Mouse (Mus musculus) ES-E14 (cell line): ENCODE data around the gene Cd302. TPM values are rescaled to one million over a fixed set of nuclear protein-coding genes. Genes with fewer than 3 reads are reported as not detected.

ENCODE experiments used
- DNase-seq: peaks from one replicate; pipeline ENCODE4 v3.0.0-alpha.2; 2013; ENCODE audit warnings: low read depth, low spot score
- H3K27ac ChIP-seq: 2 replicates; pipeline ENCODE4 v1.5.1; 2012; ENCODE audit warnings: low read depth, mild to moderate bottlenecking, low read length, moderate library complexity, mixed read lengths; ENCODE audit not compliant: poor library complexity, insufficient read depth, severe bottlenecking
- H3K36me3 ChIP-seq: 2 replicates; pipeline ENCODE4 v1.6.1; 2012; ENCODE audit warnings: mild to moderate bottlenecking, low read length, moderate library complexity, mixed read lengths; ENCODE audit not compliant: control insufficient read depth, poor library complexity, insufficient read depth, severe bottlenecking
- H3K4me1 ChIP-seq, 2 experiments: fragments of 150-350 bp in 1 of 2; sonication (generic) in 1 of 2; 2 replicates each; pipeline ENCODE4 v1.6.1; 2012; ENCODE audit warnings: low read length in 2 of 2, mild to moderate bottlenecking in 1 of 2, mixed read lengths in 1 of 2; ENCODE audit not compliant: control insufficient read depth in 2 of 2, insufficient read depth in 2 of 2, poor library complexity in 1 of 2
- H3K4me3 ChIP-seq, 2 experiments: fragments of 150-350 bp in 1 of 2; sonication (generic) in 1 of 2; 2 replicates each; pipeline ENCODE4 v1.5.1; 2012; ENCODE audit warnings: low read length in 2 of 2, low read depth in 1 of 2, mild to moderate bottlenecking in 1 of 2, mixed read lengths in 1 of 2; ENCODE audit not compliant: insufficient read depth in 1 of 2, poor library complexity in 1 of 2, severe bottlenecking in 1 of 2
- H3K9ac ChIP-seq: 2 replicates; pipeline ENCODE4 v1.6.1; 2012; ENCODE audit warnings: low read depth, mild to moderate bottlenecking, low read length, mixed read lengths; ENCODE audit not compliant: poor library complexity, insufficient read depth, severe bottlenecking
- H3K9me3 ChIP-seq: fragments of 150-350 bp; sonication (generic); 2 replicates; pipeline ENCODE4 v1.6.1; 2012; ENCODE audit warnings: low read depth, mild to moderate bottlenecking, low read length; ENCODE audit not compliant: control insufficient read depth, insufficient read depth
- CHD2 ChIP-seq: IDR thresholded peaks from 2 replicates; pipeline ENCODE4 v1.6.1; 2014; ENCODE audit warnings: mild to moderate bottlenecking, low read depth, low read length, inconsistent platforms
- HCFC1 ChIP-seq: IDR thresholded peaks from 2 replicates; pipeline ENCODE4 v1.6.1; 2012; ENCODE audit warnings: low read length, inconsistent platforms, borderline replicate concordance; ENCODE audit not compliant: insufficient read depth
- MAFK ChIP-seq: IDR thresholded peaks from 2 replicates; pipeline ENCODE4 v1.6.1; 2014; ENCODE audit warnings: mild to moderate bottlenecking, low read depth, low read length, inconsistent platforms; ENCODE audit not compliant: insufficient read depth
- ZC3H11A ChIP-seq: IDR thresholded peaks from 2 replicates; pipeline ENCODE4 v1.6.1; 2012; ENCODE audit warnings: low read depth, mild to moderate bottlenecking, inconsistent platforms, low read length, borderline replicate concordance
- ZNF384 ChIP-seq: IDR thresholded peaks from 2 replicates; pipeline ENCODE4 v1.6.1; 2012; ENCODE audit warnings: low read depth, low read length, inconsistent platforms
- in situ Hi-C, 2 experiments: fragments of 600-800 bp; cut with MboI; formaldehyde crosslinking; loops; one replicate each; pipeline ENCODE4 v1.15.1; 2025; ENCODE audit warnings: low sequenced_read_pairs in 2 of 2, inconsistent platforms in 1 of 2; ENCODE audit not compliant: unreplicated experiment in 2 of 2
- total RNA-seq: library from RNA; depleted of rRNA; stranded (reverse); fragments of 300-350 nt; gene quantifications from 2 replicates; pipeline ENCODE4 v1.2.3, GENCODE M21; 2012

Cd302 gene
- total RNA-seq, 1 experiment = 2.5 TPM

DNA sequence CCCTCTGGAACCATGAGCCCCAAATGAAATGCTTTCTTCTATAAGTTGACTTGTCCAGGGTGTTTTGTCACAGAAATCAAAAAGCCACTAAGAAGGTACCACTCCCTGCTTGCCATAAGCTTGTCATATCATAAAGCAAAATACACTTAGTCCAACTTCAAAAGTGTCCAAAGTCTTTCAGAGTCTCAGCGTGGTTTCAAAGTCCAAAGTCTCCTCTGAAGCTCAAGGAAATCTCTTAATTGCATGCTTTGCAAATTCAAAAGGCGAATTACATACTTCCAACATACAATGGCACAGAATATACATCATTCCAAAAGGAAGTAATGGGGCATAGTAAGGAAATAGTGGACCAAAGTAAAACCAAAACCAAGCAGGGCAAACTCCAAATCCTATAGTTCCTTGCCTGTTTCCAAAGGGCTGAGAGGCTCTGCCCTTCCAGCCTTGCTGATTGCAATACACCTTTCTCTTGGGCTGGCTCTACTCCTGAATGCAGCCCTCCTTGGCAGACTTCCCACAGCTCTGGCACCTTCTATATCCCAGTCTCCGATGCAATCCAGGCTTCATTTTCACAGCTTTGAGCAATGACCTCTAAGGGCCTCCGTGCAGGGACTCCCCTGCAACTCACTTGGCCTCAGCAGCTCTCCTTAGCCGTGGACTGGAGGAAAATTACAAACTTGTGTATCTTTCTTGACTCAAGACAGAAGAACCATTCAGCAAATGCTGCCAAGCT is 23.5 kb downstream of the Cd302 start:
- no peak for DNase-seq
- no peak overlapping the region for H3K4me3 ChIP-seq
- TF ChIP-seq HCFC1 = no peak
- no peak for TF ChIP-seq ZC3H11A
- no peak for TF ChIP-seq CHD2
- TF ChIP-seq ZNF384 = no peak
- TF ChIP-seq MAFK = no peak
- H3K27ac ChIP-seq = no peak overlapping the region
- H3K4me1 ChIP-seq = no peaks in the 10 kb centered on the region
- H3K9me3 ChIP-seq = no peaks in the 10 kb centered on the region
- no peaks in the 10 kb centered on the region for H3K36me3 ChIP-seq
- H3K9ac ChIP-seq = no peak overlapping the region
- in situ Hi-C loops = no loop called here

DNA sequence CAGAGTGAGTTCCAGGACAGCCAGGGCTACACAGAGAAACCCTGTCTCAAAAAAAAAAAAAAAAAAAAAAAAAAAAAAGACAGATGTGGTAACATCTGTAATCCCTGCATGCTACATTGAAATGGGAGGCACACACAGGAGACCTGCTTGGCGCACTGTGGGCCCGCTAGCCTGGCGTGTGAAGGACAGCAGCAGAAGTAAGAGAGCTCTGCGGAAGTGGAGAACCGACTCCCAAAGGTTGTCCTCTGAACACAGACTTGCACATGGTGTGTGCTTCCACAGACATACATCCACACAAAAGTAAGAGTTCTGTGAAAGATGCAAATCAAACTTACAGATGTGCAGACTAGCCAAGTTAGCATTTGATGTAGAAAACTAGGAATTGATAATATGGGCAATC is 25.1 kb downstream of the Cd302 start:
- no peaks in the 10 kb centered on the region for H3K9me3 ChIP-seq
- TF ChIP-seq CHD2 (no peak), MAFK (no peak), ZC3H11A (no peak), ZNF384 (no peak), HCFC1 (no peak)

DNA sequence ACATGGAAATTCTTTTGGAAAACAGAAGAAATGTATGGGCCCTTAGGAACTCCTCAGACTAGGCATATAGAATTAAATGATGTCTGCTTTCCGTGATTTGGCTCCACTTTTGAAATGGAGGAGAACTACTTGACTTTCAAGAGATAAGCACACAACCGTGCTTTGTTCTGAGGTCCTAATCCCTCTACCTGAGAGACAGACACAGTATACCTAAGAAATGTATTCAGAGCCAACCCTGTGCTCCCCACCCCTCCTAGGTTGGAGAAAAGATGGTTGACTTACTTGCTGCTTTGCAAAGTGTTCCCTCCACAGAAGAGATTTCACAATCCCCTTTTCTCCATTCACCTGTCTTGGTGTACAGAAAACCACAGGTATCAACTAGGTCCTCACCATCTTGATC is 27.5 kb downstream of the Cd302 start:
- Histone ChIP-seq H3K27ac (no peak overlapping the region), H3K36me3 (no peaks in the 10 kb centered on the region), H3K4me3 (no peak overlapping the region), H3K9ac (no peak overlapping the region), H3K9me3 (no peaks in the 10 kb centered on the region), H3K4me1 (no peaks in the 10 kb centered on the region)
- no peak for TF ChIP-seq HCFC1
- TF ChIP-seq MAFK = no peak
- TF ChIP-seq ZC3H11A = no peak
- TF ChIP-seq ZNF384 = no peak
- DNase-seq = no peak
- in situ Hi-C loops = no loop called here

More for the DNA sequence above, 25.1 kb downstream of the Cd302 start:
- Histone ChIP-seq H3K4me1 (no peaks in the 10 kb centered on the region), H3K27ac (no peak overlapping the region), H3K36me3 (no peaks in the 10 kb centered on the region), H3K4me3 (no peak overlapping the region), H3K9ac (no peak overlapping the region)
- no peak for DNase-seq
- in situ Hi-C loops = no loop called here

DNA sequence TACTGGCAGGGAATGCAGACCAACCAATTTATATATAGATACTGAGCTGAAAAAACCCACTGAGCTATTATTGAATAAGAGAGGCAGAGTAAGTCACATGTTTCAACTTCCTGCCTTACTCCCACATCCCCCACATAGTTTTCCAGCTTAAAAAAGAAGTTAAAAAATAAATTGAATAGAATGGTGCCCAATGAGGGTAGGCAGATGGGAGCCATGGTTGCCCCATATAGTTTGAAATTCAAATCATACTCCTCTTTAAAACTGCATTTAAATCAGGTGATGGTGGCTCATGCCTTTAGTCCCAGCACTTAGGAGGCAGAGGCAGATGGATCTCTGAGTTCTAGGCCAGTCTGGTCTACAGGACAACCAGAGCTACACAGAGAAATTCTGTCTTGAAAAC is 30.8 kb downstream of the Cd302 start:
- in situ Hi-C loops = no loop called here
- H3K27ac ChIP-seq = no peak overlapping the region
- H3K4me3 ChIP-seq = no peak overlapping the region
- H3K9me3 ChIP-seq = no peaks in the 10 kb centered on the region
- no peak for TF ChIP-seq MAFK
- TF ChIP-seq ZC3H11A = no peak
- no peak for TF ChIP-seq CHD2
- TF ChIP-seq HCFC1 = no peak
- no peak for TF ChIP-seq ZNF384
- no peaks in the 10 kb centered on the region for H3K4me1 ChIP-seq
- no peak overlapping the region for H3K9ac ChIP-seq
- no peak for DNase-seq
- 0 out of 2 replicates have a peak, but pooled peaks cover 2% of the 10 kb centered on the region for H3K36me3 ChIP-seq

DNA sequence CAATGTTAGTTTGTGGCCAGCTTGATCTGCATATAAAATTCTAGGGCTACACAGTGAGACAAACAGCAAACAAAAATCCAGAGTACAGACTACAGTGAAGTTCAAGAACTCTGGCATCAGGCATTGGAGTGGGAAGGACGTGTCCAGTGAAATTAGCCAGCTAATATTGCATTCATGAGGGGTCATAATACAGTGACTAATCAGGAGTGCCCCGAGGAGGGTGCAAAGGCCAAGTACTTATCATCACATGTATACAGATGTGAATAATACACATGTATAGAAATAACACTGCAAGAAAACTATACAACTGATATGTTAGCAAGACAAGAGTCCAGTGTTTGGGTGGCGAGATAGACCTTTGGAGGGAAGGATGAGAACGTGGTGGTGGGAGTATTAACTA is 31.5 kb downstream of the Cd302 start:
- H3K36me3 ChIP-seq = 0 out of 2 replicates have a peak, but pooled peaks cover 2% of the 10 kb centered on the region
- no peak for DNase-seq
- no peak overlapping the region for H3K4me3 ChIP-seq
- H3K27ac ChIP-seq = no peak overlapping the region
- in situ Hi-C loops = no loop called here
- TF ChIP-seq ZC3H11A = no peak
- TF ChIP-seq CHD2 = no peak
- TF ChIP-seq ZNF384 = no peak
- TF ChIP-seq MAFK = no peak
- no peak for TF ChIP-seq HCFC1
- H3K4me1 ChIP-seq = no peaks in the 10 kb centered on the region
- no peak overlapping the region for H3K9ac ChIP-seq
- H3K9me3 ChIP-seq = no peaks in the 10 kb centered on the region
